Mouse (Mus musculus) thymus, postnatal 4 days (tissue): ENCODE data around the gene Sox5.

Experiments
- DNase-seq: peaks from one replicate; pipeline ENCODE4 v3.0.0; 2021

Gene Sox5

DNA sequence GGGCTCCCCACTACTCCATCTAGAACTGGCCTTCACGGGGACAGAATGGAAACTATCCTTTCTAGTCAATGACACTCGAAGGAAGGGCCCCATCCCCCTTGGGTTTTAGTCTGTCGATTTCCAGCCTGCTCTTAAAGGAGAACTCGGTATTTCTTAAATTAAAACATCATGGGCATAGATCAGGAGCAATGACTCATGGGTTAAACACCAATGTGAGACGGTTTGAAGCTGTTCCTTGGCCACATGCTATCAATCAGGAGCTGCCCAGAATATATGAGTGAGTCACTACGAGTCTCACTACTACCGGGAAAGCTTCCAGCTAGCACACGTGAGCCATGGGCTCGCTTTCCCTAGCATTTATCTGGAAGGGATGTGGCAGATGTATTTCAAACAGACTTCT lies 707.0 kb downstream of the Sox5 start:
- no peak for DNase-seq

DNA sequence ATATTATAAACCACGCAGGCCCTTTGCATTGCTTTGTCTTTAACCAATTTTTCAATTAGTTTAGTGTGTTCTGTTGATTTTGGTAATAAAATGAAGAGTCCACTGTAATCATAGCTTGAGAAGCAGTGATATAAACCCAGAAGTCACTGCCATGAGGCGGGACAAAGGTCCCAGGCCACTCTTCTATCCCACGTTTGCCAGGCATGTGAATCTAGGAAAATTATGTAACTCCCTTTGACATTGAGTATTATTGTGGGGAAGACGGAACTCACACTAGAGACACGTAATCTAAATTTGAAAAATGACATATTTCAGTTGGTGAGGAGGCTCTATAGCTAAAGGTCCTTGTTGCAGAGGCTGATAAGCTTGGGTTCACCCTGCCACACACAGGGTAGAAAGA lies 711.3 kb downstream of the Sox5 start:
- DNase-seq = no peak

DNA sequence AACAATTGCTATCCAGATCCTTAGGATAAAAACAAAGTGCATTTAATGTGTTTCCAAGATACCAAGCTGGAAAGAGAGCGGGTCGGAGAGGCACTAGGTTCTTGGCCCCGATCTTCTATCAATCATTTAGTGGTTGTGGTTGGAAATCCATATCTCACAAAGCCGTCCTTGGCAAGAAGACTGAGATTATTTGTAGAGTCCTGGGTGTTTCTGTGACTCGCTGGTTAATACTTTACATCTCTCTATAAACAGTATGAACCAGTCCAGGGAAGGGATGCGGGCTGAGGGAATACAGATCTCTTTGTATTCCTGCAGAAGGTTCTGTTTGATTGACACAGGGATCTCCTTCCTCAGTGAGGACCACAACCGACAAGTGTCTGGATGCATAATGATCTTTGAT lies 714.3 kb downstream of the Sox5 start:
- DNase-seq = no peak

DNA sequence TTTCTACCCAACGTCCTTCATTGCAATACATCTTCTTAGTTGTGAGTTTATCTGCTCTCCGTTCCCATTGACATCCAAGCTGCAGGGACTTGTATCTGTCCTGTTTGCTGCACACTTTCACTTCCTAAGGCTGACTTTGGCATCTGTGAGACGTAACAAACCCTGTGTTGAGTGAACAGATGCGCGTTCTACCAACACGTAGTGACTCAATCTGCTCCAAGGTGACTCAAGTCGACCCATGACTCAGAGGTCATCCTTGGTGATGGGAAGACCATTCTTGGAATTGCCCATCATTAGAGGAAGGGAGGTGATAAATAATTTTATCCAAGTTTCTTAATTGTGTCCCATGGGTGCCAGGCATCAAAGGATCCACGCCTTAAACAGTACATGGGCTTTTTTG lies 719.3 kb downstream of the Sox5 start:
- no peak for DNase-seq

DNA sequence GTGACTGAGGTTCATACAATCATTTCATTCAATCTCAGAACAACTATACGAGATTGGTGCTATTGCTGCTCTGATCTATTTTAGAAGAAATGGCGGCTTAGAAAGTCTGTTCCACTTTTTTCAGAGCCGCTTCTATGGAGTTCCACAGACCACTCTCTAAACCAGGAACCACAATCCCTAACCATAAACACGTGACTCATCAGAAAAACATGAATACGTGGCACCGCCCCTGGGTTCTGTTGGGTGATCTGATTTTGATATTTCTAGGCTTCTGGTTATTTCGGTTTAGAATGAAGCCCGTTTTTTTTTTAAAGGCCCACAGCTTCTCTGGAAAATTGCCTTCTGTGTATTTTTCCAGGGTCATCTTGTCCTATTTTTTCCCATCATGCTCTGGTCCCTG lies 720.0 kb downstream of the Sox5 start:
- no peak for DNase-seq

DNA sequence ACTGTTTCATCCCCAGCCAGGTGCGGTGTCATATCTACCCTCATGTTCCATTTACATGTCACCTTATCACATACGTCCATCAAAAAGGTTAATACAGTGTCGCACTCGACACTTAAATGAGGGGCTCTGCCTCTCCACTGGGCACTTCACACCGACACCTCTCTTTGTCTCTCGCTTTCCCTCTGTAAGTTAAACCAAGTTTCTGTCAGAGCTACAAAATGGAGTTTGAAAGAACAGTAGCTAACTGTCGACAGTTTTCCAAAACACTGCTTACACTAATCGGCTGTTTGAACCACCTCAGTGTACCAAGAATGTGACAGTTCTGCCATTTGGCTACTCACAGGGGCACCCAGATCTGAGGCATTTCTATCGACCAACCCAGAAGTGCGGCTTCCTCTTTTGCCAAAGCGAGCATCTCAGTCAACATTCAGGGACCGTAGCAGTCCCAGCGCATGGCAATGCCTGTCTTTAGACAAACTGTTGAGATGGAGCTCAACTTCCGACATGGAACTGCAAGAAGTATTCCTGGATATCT lies 724.6 kb downstream of the Sox5 start:
- DNase-seq = no peak

DNA sequence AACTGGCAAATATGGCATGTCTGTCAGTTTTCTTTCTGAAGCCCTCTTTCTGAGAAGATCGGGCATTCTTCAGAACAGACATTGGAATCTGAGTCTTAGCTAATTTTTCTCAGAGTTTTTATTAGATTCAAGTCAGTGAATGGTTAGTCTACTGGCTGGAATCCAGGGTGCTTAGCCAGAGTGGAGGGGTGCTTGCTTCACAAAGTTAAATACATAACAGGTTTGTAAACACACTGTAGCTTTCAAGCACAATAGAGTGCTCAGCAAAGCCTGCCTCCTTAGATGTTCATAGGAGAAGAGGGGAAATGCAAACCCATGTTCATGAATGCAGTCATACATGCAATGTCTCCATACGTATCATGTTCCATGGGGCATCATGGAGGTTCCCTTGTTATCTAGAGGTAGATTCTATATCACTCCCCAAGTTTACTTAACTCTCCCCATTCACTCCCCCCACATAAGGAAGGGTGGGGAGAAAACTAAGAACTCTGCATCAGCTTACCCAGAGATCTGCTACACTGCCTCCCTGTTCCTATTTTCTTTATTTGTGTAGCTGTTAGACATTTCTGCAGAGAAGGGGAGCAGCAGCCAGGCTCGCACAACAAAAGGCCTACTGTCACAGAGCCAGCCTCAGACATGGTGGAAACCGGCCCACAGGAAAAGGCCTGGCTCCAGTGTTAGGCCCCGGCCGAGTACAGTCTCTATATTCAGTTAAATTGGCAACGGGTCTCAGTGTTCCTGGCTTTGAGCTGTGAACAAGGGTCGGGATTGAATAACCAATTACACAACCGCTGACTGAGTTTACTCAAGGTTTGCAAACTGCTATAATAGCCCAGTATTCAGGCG lies 725.3 kb downstream of the Sox5 start:
- no peak for DNase-seq

DNA sequence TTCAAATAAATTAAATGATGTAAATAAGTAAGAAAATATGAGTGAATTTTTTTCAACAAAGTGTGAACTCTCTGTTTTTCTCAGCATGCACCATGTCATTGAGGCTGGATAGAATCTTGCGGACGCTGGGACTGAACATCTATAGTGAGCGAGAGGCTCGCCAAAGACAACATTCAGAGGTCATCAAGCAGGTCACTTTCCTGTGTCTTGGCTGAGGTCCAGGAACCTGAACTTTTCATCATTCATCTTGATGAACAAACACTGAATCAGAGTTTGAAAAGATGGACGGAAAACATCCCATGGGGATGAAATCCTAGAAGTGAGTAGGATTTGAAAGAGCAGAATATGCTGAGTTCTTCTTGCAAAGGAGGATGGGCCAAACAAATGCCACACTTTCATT lies 729.3 kb downstream of the Sox5 start:
- no peak for DNase-seq

DNA sequence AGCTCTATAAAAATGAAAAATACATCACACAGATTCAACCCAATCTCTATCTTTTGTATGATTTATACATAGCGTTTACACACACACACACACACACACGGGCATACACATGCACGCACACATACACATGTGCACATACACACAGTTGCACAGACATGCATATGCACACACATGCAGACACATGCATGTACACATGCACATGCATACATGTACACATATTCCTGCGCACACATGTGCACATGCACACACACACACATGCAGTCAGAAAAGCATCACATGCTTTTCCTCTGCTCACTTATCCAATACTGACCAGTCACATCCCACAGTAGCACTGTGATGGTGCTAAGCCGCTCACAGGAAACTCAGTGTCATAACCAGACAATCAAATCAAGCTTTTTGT lies 730.5 kb downstream of the Sox5 start:
- no peak for DNase-seq

DNA sequence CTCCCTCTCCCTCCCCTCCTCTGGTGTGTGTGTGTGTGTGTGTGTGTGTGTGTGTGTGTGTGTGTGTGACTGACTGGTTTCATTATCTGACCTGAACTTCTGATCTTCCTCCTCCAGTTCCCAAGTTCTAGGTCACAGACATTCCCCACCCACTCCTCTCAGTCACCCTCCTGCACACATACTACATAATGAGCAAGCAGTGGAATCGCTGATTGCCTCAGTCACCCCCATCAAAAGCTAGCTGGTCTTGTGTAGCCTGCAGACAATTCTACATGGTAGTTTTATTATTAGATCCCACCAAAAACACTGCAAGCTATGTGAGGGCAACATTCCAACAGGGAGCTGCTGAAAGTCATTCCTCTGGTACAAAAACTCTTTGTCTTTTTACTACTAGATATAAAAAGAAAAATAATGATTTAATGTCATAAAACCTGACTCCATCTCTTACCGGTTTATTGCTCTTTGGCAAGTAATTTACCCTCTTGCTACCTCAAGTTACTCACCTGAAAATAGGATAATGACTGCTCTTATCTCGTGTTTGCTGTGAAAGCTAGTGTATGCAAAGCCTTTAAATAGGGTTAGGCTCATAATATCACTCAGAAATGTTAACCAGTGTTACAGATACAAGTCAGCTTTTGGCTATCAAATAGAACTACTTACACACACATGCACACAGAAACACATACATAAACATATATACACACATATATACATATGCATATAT lies 733.4 kb downstream of the Sox5 start:
- no peak for DNase-seq

DNA sequence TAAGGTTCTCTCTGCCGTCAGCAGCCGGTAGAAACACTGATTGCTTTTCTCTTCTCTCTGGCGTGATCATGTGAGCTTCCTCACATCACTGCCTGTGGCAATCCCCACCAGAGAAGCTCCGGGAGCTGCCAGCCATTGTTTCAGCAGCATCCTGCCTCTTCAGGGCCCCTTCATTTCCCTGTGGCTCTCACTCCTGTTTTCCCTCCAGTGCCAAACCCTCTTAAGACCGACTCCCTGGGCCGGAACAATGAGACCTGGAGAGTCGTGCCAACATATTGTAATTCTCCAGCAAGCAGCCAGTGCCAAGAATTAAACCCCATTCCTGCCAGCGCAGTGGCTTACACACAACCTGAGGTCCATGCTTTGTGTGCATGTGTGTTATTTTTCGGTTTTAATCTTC lies 736.3 kb downstream of the Sox5 start:
- no peak for DNase-seq

DNA sequence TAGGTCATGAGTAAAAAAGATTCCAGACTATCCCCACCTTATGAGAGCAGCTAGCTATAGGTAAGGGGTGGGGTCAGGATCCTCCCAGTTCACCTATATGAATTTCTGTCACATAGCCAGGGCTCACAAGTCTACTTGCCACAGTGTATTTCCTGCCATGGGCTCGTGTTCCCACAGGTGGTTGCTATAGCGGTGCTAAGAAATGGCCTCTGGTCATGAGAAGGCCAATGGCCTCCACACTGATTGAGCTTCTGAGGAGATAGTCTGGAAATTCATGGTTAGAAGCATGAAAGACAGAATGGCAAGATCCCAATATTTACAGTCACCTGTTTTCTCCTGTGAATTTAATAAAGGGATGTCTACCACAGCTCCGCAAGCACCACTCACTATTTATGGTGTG lies 737.4 kb downstream of the Sox5 start:
- DNase-seq = no peak

DNA sequence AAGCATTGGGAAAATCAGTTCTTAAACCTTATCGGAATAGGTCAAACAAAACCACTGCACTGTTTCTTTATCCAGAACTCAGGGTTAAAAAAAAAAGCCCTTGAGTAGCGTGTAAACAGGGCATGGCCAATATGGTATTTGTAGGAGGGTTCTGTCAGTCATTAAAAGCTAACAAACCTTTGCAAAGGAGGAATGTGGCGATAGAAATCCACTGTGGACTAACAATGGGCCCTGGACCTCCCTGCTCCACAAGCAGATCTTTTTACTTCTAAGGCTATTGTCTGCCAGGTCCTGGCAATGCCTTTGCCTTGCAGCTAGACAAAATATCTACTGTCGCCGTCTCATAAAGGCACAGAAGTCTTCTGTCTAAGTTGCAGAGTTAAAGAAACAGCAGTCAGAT lies 738.8 kb downstream of the Sox5 start:
- DNase-seq = no peak

DNA sequence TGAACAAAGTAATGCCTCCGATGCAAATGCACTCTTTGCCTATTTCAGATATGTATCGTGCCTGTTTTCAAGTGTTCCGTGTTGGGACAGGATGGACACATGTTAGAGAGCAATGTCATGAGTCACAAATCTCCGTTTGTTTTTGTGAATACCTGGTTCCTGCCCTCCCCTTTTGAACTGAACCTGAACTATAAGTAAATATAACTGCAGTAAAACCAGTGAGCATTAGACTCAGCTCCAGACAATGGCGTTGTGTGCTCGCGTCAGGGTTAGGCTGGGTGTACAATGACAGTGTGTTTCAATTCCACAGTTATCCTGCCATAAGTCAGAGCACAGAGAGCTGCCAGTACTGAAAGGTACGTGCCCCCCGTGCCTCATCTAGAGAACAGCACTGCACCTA lies 739.8 kb downstream of the Sox5 start:
- no peak for DNase-seq

DNA sequence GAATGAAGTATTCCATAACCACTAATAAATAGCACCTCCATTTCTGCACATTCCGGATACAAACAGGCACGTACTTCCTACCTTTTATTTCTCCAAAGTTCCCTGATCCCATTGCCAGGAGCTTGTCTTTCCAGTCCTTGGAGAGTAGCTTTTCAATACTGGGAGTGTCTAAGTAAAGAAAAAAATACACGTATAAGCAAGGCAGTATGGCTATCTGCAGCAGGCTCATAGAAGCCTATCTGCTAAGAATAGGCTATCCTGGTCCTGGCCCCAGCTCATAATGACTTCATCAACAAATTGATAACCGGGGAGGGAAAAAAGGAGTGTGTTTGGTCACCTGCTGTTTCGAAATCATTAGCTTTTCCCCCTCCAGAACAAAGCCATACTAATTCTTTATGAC lies 740.6 kb downstream of the Sox5 start:
- no peak for DNase-seq

DNA sequence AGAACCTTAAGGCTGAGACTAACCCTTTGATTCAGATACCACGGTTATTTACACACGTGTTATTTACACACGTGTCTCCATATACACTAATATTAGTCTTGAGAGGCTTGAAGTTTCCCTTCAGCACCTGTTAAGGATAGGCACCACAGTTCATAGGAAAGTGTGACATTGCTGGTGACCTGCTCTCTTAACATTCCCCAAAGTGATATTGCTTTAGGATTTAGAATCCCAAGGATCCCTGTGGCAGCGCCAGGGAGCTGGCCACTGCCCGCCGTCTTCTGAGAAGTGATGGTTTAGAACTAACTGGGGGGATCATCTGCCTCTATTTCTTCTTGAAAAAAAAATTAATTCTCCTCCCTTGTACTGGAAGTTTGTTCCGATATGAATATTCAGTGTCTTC lies 741.4 kb downstream of the Sox5 start:
- no peak for DNase-seq

DNA sequence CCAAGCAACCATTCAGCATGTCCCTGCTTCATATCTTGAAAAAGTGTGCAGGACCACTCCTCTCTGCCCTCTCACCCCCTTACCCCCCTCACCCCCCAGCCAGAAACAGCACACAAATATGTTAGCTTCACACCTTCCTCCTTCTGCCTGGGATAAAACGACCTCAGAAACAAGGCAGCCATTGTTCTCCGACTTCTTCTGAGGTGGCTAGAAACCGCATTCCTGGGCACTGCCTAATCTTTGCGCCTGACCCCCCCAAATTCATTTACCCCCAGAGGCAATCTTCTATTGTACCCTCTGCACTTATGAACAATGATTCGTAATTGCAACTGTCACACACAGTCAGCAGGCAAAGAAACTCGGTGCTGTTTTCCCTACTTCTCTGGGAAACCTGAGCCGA lies 742.6 kb downstream of the Sox5 start:
- DNase-seq = no peak

DNA sequence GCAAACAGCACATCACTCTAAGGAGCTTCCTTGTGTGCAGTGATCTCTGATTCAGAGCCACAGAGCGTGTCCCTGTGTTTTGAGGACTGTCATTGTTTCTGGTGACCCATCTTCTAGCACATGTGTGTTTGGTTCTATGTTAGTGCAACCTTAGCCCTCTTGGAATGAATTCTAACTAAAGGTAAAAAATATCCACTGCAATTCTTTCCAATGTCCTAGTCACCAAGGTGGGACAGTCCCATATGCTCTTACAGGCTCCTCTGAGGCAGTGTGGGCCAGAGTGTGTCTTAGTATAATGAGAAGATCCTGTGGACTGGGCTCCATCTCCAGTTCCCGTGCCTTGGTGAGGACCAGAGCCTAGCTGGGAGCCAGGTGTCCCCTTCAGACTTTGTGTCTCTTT lies 748.6 kb downstream of the Sox5 start:
- no peak for DNase-seq

DNA sequence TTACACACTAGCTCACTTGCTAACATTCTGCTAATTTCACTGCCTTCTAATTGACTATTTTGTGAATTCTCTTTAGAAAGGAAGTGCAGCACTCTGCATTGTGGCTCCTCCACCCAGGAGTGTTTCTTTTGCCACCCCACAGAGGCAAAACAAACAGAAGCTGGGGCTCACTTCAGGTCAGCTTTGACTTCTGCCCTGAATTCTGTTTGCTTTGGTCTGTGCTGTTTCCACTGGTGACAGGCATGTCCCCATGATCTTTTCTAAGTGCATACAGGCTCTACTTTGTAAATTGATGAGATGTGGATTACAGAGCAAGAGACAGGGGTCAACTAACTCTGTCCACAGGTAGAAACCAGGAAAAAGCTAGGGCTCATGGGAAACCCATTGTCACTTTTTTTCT lies 764.8 kb downstream of the Sox5 start:
- no peak for DNase-seq

DNA sequence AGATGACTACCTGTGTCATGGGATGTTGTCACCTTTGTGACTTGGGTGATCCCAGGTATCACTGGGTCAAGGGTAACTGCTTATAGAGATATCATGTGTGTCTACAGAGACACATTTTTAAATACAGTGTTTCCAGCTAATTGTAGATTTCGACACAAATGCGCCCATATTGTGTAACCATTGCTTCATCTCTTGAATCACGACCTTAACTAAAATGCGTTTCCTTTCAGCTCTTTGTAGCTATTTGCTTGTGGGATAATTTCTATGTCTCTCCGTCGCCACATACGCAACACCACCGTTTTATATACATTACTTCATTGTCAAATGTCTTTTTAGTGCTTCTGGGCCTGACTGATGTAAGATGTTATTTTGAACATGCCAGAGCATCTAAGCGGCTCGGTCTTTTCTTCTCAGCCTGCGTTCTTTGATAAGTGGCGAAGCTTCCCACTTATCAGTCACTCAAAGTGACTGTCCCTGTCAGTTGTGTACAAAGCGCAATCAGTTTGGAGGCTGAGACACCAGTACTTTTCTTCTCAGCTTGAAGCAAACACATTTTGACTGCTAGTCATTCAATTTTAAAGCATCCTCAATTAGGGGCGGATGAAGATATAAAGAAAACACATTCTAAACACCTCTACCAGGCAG lies 769.8 kb downstream of the Sox5 start:
- DNase-seq = no peak

DNA sequence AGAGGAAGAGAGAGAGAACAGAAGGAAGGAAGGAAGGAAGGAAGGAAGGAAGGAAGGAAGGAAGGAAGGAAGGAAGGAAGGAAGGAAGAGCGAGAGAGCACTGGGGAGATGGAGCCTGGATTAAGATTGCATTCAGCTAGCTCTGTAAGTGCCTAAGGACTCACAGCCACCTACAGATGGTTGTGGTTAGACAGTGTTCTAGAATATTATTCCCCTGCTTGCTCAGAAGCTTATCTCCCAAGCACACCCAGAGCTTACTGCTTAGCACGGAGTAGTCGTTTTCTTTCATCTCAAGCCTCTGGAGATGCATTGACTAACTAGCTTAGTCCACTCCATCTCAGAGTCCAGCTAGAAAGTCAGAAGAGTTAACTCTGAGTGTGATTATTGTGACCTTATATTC lies 770.8 kb downstream of the Sox5 start:
- no peak for DNase-seq

DNA sequence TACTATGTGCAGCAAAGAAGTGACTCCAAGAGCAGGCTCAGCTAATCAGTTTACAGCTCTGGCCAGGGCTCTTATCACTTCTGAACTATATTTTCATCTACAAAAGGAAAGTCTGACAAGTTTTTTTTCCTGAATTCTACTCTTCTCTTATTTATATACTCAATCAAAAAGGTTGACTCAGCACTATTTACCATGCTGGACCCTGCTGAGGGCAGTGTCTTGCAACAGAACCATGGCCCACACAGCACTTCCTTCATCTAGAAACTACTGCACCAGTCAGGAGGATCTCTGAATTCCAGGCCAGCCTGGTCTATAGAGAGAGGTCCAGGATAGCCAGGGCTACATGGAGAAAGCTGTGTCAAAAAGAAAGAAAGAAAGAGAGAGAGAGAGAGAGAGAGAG lies 771.5 kb downstream of the Sox5 start:
- DNase-seq = no peak

DNA sequence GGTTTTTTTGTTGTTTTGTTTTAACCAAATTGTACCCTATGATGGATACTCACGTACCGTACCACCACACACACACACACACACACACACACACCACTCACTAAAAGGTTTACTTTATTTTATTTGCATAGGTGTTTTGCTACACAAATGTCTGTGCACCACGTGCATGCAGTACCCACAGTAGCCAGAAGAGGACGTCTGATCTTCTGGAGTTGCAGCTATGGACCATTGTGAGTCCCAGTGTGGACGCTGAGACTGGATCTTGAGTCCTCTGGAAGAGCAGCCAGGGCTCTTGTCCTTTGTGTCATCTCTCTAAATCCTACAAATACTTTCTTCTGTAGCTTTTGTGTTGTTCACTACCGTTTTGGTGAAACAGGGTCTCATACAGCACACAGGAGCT lies 776.6 kb downstream of the Sox5 start:
- DNase-seq = no peak

DNA sequence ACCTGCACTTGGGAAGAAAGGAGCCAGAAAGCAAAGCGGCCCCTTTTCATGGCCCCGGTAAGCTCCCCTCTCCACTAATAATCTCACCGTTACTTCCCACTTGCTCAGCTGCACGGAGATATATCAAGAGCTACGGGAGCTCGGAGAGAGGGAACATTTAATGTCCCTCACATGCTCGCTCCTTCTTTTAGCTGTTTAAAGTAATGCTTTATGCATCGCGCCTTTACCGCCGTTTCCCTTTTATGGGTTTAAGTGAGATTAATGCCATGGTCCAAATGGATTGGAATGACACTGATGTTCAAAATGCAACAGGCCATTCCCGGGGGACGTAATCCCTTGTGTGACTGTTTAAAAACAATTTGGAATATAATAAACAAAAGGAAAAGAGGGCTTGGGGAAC lies 783.6 kb downstream of the Sox5 start:
- no peak for DNase-seq
